Mouse (Mus musculus) liver, adult 2 months (tissue): ENCODE measurements around the gene Gm49387.

ENCODE experiments used
- CTCF ChIP-seq: fragments of 200-500 bp; IDR thresholded peaks from 2 replicates; pipeline ENCODE4 v1.5.1; 2011; ENCODE audit warnings: low read depth, low read length, control low read depth
- POLR2A ChIP-seq: fragments of 200-500 bp; IDR thresholded peaks from 2 replicates; pipeline ENCODE4 v1.6.1; 2011; ENCODE audit warnings: low read length, control low read depth; ENCODE audit not compliant: insufficient read depth; ENCODE audit errors: extremely low read depth

DNA sequence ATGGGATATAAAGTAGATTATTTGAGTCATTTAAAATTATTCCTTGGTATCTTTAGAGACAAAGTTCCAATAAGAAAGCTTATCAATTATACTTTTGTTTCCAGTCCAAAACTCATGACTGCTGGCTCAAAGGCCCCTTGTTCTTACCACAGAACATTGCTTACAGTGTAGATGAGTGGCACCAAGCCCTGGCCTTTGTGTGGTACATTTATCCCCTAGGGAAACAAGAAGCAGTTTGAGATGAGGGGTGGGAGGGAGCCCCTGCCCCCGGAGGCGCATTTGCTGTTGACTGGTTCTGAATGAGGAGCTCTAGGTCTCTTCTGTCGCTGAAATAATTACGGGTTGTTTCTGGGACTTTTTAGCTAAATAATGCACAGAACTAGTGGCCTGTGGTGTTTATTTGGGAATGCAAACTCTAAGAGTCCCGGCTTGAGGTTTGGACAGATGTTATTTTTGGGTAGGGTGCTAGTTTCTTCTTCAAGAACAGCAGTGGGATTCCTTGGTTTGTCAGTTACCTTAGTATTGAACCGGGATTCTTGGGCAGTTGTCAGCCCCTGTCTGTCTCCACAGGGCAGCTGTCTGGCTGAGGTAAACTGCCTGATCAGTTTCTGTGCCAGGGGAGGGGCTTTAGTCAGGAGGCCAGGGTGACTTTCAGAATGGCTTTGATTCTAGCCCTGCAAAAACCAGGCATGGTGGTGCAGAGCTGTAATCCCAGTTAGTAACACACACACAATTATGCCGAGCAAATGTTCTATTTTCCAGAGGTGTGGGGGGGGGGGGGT, 19.8 kb upstream of the Gm49387 start:
- TF ChIP-seq POLR2A (no peak), CTCF (no peak)
